Mouse (Mus musculus): ENCODE measurements at regions not wholly inside any gene's neighbourhood (a gene's known extent, or its start where the extent isn't known, plus 50 kb on each side); places are given as distances from the start of the nearest gene placed in this dataset.

- Histone ChIP-seq H3K79me2 (ENCODE audit: control insufficient read depth, insufficient read depth, low read length) (no peaks in the 10 kb centered on the region), H3K4me3 (ENCODE audit: insufficient read depth, low read depth, low read length) (no peak overlapping the region), H3K36me3 (ENCODE audit: control insufficient read depth, insufficient read depth, low read length) (no peaks in the 10 kb centered on the region), H3K27me3 (ENCODE audit: control insufficient read depth, insufficient read depth, low read length) (no peaks in the 10 kb centered on the region), H3K4me1 (ENCODE audit: control insufficient read depth, insufficient read depth, low read length) (no peaks in the 10 kb centered on the region), H3K9ac (ENCODE audit: low read depth, low read length) (no peak overlapping the region), H3K27ac (replicated peaks; ENCODE audit: insufficient read depth, low read depth, low read length) (no peak overlapping the region)
- WGBS = 60% methylated on average over 4 of the region's 4 CpGs
- no peak for TF ChIP-seq CTCF (IDR thresholded peaks at IDR 0.05; ENCODE audit: low read depth, low read length)
- no peak for TF ChIP-seq POLR2A (IDR thresholded peaks at IDR 0.05; ENCODE audit: extremely low read depth, insufficient read depth, low read length)
- no peak for DNase-seq (ENCODE audit: extremely low read depth, low read depth, low spot score)
Observed at GRCm38 (mm10) chr3:62985033-62985432, 256.3 kb upstream of the Mme start.

- no peaks in the 10 kb centered on the region for H3K27me3 ChIP-seq (ENCODE audit: control insufficient read depth, insufficient read depth, low read length)
- no peaks in the 10 kb centered on the region for H3K4me1 ChIP-seq (ENCODE audit: control insufficient read depth, insufficient read depth, low read length)
- TF ChIP-seq POLR2A (IDR thresholded peaks at IDR 0.05; ENCODE audit: extremely low read depth, insufficient read depth, low read length) = no peak
- TF ChIP-seq CTCF (IDR thresholded peaks at IDR 0.05; ENCODE audit: low read depth, low read length) = no peak
- H3K36me3 ChIP-seq (ENCODE audit: control insufficient read depth, insufficient read depth, low read length) = no peaks in the 10 kb centered on the region
- no peak overlapping the region for H3K27ac ChIP-seq (replicated peaks; ENCODE audit: insufficient read depth, low read depth, low read length)
- no peak overlapping the region for H3K9ac ChIP-seq (ENCODE audit: low read depth, low read length)
- H3K4me3 ChIP-seq (ENCODE audit: insufficient read depth, low read depth, low read length) = no peak overlapping the region
- WGBS = 79% methylated on average over 1 of the region's 1 CpGs
- H3K79me2 ChIP-seq (ENCODE audit: control insufficient read depth, insufficient read depth, low read length) = no peaks in the 10 kb centered on the region
- DNase-seq (ENCODE audit: extremely low read depth, low read depth, low spot score) = no peak
Observed at GRCm38 (mm10) chr3:62976906-62977305, 264.4 kb upstream of the Mme start.

- H3K79me2 ChIP-seq (ENCODE audit: control insufficient read depth, insufficient read depth, low read length) = no peaks in the 10 kb centered on the region
- H3K4me3 ChIP-seq (ENCODE audit: insufficient read depth, low read depth, low read length) = no peak overlapping the region
- no peak overlapping the region for H3K9ac ChIP-seq (ENCODE audit: low read depth, low read length)
- TF ChIP-seq CTCF (IDR thresholded peaks at IDR 0.05; ENCODE audit: low read depth, low read length) (no peak), POLR2A (IDR thresholded peaks at IDR 0.05; ENCODE audit: extremely low read depth, insufficient read depth, low read length) (no peak)
- no peak overlapping the region for H3K27ac ChIP-seq (replicated peaks; ENCODE audit: insufficient read depth, low read depth, low read length)
- no peak for DNase-seq (ENCODE audit: extremely low read depth, low read depth, low spot score)
- no peaks in the 10 kb centered on the region for H3K27me3 ChIP-seq (ENCODE audit: control insufficient read depth, insufficient read depth, low read length)
- no peaks in the 10 kb centered on the region for H3K4me1 ChIP-seq (ENCODE audit: control insufficient read depth, insufficient read depth, low read length)
- no peaks in the 10 kb centered on the region for H3K36me3 ChIP-seq (ENCODE audit: control insufficient read depth, insufficient read depth, low read length)
- WGBS = 45% methylated on average over 1 of the region's 1 CpGs
Observed at GRCm38 (mm10) chr3:62963244-62963643, 278.1 kb upstream of the Mme start.

- Histone ChIP-seq H3K27ac (replicated peaks; ENCODE audit: insufficient read depth, low read depth, low read length) (no peak overlapping the region), H3K4me1 (ENCODE audit: control insufficient read depth, insufficient read depth, low read length) (no peaks in the 10 kb centered on the region), H3K27me3 (ENCODE audit: control insufficient read depth, insufficient read depth, low read length) (no peaks in the 10 kb centered on the region), H3K4me3 (ENCODE audit: insufficient read depth, low read depth, low read length) (no peak overlapping the region), H3K9ac (ENCODE audit: low read depth, low read length) (no peak overlapping the region), H3K79me2 (ENCODE audit: control insufficient read depth, insufficient read depth, low read length) (no peaks in the 10 kb centered on the region), H3K36me3 (ENCODE audit: control insufficient read depth, insufficient read depth, low read length) (no peaks in the 10 kb centered on the region)
- no peak for DNase-seq (ENCODE audit: extremely low read depth, low read depth, low spot score)
- no peak for TF ChIP-seq CTCF (IDR thresholded peaks at IDR 0.05; ENCODE audit: low read depth, low read length)
- TF ChIP-seq POLR2A (IDR thresholded peaks at IDR 0.05; ENCODE audit: extremely low read depth, insufficient read depth, low read length) = no peak
- WGBS = 29% methylated on average over 4 of the region's 4 CpGs
Observed at GRCm38 (mm10) chr3:62962608-62963007, 278.7 kb upstream of the Mme start.

- H3K36me3 ChIP-seq (ENCODE audit: control insufficient read depth, insufficient read depth, low read length) = no peaks in the 10 kb centered on the region
- no peak for DNase-seq (ENCODE audit: extremely low read depth, low read depth, low spot score)
- no peak overlapping the region for H3K27ac ChIP-seq (replicated peaks; ENCODE audit: insufficient read depth, low read depth, low read length)
- no peaks in the 10 kb centered on the region for H3K4me1 ChIP-seq (ENCODE audit: control insufficient read depth, insufficient read depth, low read length)
- H3K4me3 ChIP-seq (ENCODE audit: insufficient read depth, low read depth, low read length) = no peak overlapping the region
- H3K9ac ChIP-seq (ENCODE audit: low read depth, low read length) = no peak overlapping the region
- no peaks in the 10 kb centered on the region for H3K27me3 ChIP-seq (ENCODE audit: control insufficient read depth, insufficient read depth, low read length)
- no peaks in the 10 kb centered on the region for H3K79me2 ChIP-seq (ENCODE audit: control insufficient read depth, insufficient read depth, low read length)
- TF ChIP-seq CTCF (IDR thresholded peaks at IDR 0.05; ENCODE audit: low read depth, low read length) (no peak), POLR2A (IDR thresholded peaks at IDR 0.05; ENCODE audit: extremely low read depth, insufficient read depth, low read length) (no peak)
Observed at GRCm38 (mm10) chr3:62945356-62945755, 296.0 kb upstream of the Mme start.

- TF ChIP-seq POLR2A (IDR thresholded peaks at IDR 0.05; ENCODE audit: extremely low read depth, insufficient read depth, low read length) (no peak), CTCF (IDR thresholded peaks at IDR 0.05; ENCODE audit: low read depth, low read length) (no peak)
- H3K9ac ChIP-seq (ENCODE audit: low read depth, low read length) = no peak overlapping the region
- H3K4me1 ChIP-seq (ENCODE audit: control insufficient read depth, insufficient read depth, low read length) = no peaks in the 10 kb centered on the region
- H3K4me3 ChIP-seq (ENCODE audit: insufficient read depth, low read depth, low read length) = no peak overlapping the region
- H3K79me2 ChIP-seq (ENCODE audit: control insufficient read depth, insufficient read depth, low read length) = no peaks in the 10 kb centered on the region
- 69% methylated on average over 1 of the region's 1 CpGs for WGBS
- no peaks in the 10 kb centered on the region for H3K27me3 ChIP-seq (ENCODE audit: control insufficient read depth, insufficient read depth, low read length)
- H3K27ac ChIP-seq (replicated peaks; ENCODE audit: insufficient read depth, low read depth, low read length) = no peak overlapping the region
- H3K36me3 ChIP-seq (ENCODE audit: control insufficient read depth, insufficient read depth, low read length) = no peaks in the 10 kb centered on the region
- no peak for DNase-seq (ENCODE audit: extremely low read depth, low read depth, low spot score)
Observed at GRCm38 (mm10) chr3:62938601-62939000, 302.7 kb upstream of the Mme start.
